In genomic region chr6:124847305-124847704, GRCm38 (mm10) we compare ENCODE assay signal across 8 mouse cellular contexts. TPM values are rescaled to one million over a fixed set of nuclear protein-coding genes. Genes with fewer than 3 reads are reported as not detected.
DNase-seq lines count a peak whose midpoint lies in the region; ATAC-seq lines count a peak whose summit lies in the region.

No protein-coding gene starts in this region.

- H3K9me3 ChIP-seq in intestine, embryonic 14.5 days (ENCODE audit: control insufficient read depth, low read length): no peaks in the 10 kb centered on the region

- H3K9ac ChIP-seq in intestine, embryonic 14.5 days (ENCODE audit: low read length): no peak overlapping the region

- 10% methylated on average over 9 of the region's 9 CpGs for WGBS in intestine, embryonic 14.5 days

- 0 out of 2 replicates have a peak, but pooled peaks cover 5% of the 10 kb centered on the region for H3K4me1 ChIP-seq in intestine, embryonic 14.5 days (replicated peaks; ENCODE audit: control insufficient read depth, insufficient read depth, low read length)

- no peak overlapping the region for H3K4me3 ChIP-seq in intestine, embryonic 14.5 days (ENCODE audit: low read depth, low read length)

- intact Hi-C loops in left cerebral cortex, postnatal 10 days (cut with DNase I): no loop called here

- peaks cover 29% of the 10 kb centered on the region for H3K36me3 ChIP-seq in intestine, embryonic 14.5 days (ENCODE audit: control insufficient read depth, insufficient read depth, low read length)

- H3K27ac ChIP-seq in intestine, embryonic 14.5 days (ENCODE audit: low read depth): no peak overlapping the region

- no peak overlapping the region for H3K4me2 ChIP-seq in intestine, embryonic 14.5 days (ENCODE audit: low read length)

- DNase-seq in adipocyte (ENCODE audit: low spot score): peak; percentile 88
- DNase-seq in embryo, embryonic 10 days (ENCODE audit: low spot score): peak; percentile 94
- DNase-seq in gastrocnemius, postnatal 25 days: peak; percentile 81
- DNase-seq in intestine, embryonic 14.5 days (ENCODE audit: low spot score): peak; percentile 100
- peak; percentile 90 to 92 for DNase-seq in left cerebral cortex, postnatal 10 days (ENCODE audit: extremely low spot score in 1 of 2, low spot score in 2 of 2)
- DNase-seq in mesoderm, embryonic 11.5 days (ENCODE audit: low read depth, low spot score): peak; percentile 96
- peak; percentile 84 to 86 for DNase-seq in right cerebral cortex, postnatal 36 days (ENCODE audit: low spot score in 2 of 2)
- DNase-seq in urinary bladder, postnatal 4 days (ENCODE audit: low spot score in 2 of 2): peak; percentile 83 to 91

- ATAC-seq in intestine, embryonic 14.5 days (replicated peaks; ENCODE audit: low FRiP score, low TSS enrichment, low read depth): peak; percentile 45

- H3K27me3 ChIP-seq in intestine, embryonic 14.5 days (replicated peaks; ENCODE audit: control insufficient read depth, insufficient read depth, low read length): no peaks in the 10 kb centered on the region

RNA-seq across cellular contexts. Expression of gene Gnb3, which starts 7.2 kb away (rescaled TPM):
- total RNA-seq in gastrocnemius, postnatal 25 days (2021): 1 to 10 TPM; 1.6 to 1.7 TPM
- polyA plus RNA-seq in intestine, embryonic 14.5 days (2014; fragmentation: Nextera tagmentation; extraction: Ambion mirVana): 2.7 TPM in 2 replicates
- total RNA-seq in left cerebral cortex, postnatal 10 days (2021): under 1 TPM; 0.19 to 0.28 TPM

RNA-seq across cellular contexts. Expression of gene P3h3, which starts 10.2 kb away (rescaled TPM):
- 1 to 10 TPM; 8.2 to 9.3 TPM for total RNA-seq in gastrocnemius, postnatal 25 days (2021)
- 28.1 and 28.8 TPM in 2 replicates for polyA plus RNA-seq in intestine, embryonic 14.5 days (2014; fragmentation: Nextera tagmentation; extraction: Ambion mirVana)
- 10 to 100 TPM; 30.7 to 32.5 TPM for total RNA-seq in left cerebral cortex, postnatal 10 days (2021)

RNA-seq across cellular contexts. Expression of gene Gpr162, which starts 16.5 kb away (rescaled TPM):
- under 1 TPM; 0.23 to 0.32 TPM for total RNA-seq in gastrocnemius, postnatal 25 days (2021)
- 0.65 and 1.2 TPM in 2 replicates for polyA plus RNA-seq in intestine, embryonic 14.5 days (2014; fragmentation: Nextera tagmentation; extraction: Ambion mirVana)
- 100 to 1,000 TPM; 214 to 216 TPM for total RNA-seq in left cerebral cortex, postnatal 10 days (2021)

RNA-seq across cellular contexts. Expression of gene Cdca3, which starts 18.0 kb away (rescaled TPM):
- total RNA-seq in gastrocnemius, postnatal 25 days (2021): 1 to 10 TPM; 1.2 TPM
- 178 and 183 TPM in 2 replicates for polyA plus RNA-seq in intestine, embryonic 14.5 days (2014; fragmentation: Nextera tagmentation; extraction: Ambion mirVana)
- total RNA-seq in left cerebral cortex, postnatal 10 days (2021): 1 to 10 TPM; 2.8 to 4.4 TPM

RNA-seq across cellular contexts. Expression of gene Usp5, which starts 18.0 kb away (rescaled TPM):
- total RNA-seq in gastrocnemius, postnatal 25 days (2021): 10 to 100 TPM; 42.1 to 44.0 TPM
- 126 and 127 TPM in 2 replicates for polyA plus RNA-seq in intestine, embryonic 14.5 days (2014; fragmentation: Nextera tagmentation; extraction: Ambion mirVana)
- 100 to 1,000 TPM; 194 to 200 TPM for total RNA-seq in left cerebral cortex, postnatal 10 days (2021)

Comparison
In these comparisons a context has a peak if more than half of its experiments do, and no peak if none do; other contexts are left out.
1. RNA of gene Gpr162, which starts 16.5 kb away (total RNA-seq): 214 to 216 TPM in left cerebral cortex, postnatal 10 days; 0.23 to 0.32 TPM in gastrocnemius, postnatal 25 days; every median in the first group is over 100 times any median in the second.
2. Peak in every context shown above with its lines, with median percentiles within 50 percentile points of each other: DNase-seq.